Mouse (Mus musculus): Measurements from ENCODE around the gene Tns2. TPM values are rescaled to one million over a fixed set of nuclear protein-coding genes. Genes with fewer than 3 reads are reported as not detected.

Tns2 gene
- polyA plus RNA-seq, 1 experiment from 2014 or later: 13.3 TPM

DNA sequence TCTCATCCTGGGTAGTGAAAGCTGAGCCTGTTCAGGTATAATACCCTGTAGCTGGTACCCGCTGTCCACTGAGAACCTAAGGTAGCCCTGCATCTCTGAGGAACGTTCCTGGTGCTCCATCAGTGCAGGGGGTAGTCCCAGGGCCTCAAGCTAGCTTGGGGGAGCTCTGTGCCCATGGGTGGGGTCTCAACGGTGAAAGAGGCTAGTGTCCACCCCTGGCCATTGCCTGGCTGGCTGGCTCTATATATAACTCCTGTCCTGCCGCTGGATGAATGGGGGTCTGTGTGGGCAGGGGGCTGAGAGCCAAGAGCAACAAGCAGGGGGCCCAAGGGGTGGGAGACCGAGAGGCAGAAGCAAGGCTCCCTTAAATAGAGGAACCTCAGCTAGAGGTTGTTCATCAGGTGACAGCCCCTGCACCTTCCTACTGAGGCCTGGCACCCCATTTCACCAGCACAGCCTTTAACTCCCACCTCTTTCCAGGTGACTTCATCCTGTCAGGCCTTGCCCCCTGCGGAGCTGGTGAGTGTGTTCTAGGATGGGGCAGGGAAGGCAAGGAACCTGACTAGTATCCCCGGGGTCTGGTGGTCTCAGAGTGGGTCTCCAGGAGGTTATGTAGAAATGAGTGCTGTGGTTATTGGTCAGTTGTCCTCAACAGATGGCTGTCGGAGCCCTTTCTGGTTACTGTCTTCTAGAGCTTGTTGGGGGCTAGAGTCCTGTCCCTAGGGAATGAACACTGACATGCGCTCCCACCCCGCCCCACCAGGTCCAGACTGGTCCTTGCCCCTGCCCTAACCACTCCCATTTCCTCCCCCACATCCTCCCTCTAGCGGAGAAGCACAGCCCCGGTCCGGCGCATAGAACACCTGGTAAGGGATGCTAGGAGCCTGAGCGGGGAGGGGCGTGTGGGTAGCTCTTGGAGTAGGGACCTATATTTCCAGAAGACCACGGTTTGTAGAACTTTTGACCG, 5.8 kb downstream of the Tns2 start:
- Histone ChIP-seq H3K4me2 (replicated peaks) (peak overlapping the region; percentile 58), H3K27ac (replicated peaks) (no peak overlapping the region), H3K27me3 (peaks cover 70% of the 10 kb centered on the region), H3K4me3 (no peak overlapping the region), H3K9me3 (no peaks in the 10 kb centered on the region), H3K9ac (replicated peaks) (peak overlapping the region; percentile 24; the same call in 1 of the 2 replicates), H3K4me1 (peaks cover 60% of the 10 kb centered on the region), H3K36me3 (no peaks in the 10 kb centered on the region)
- ATAC-seq (ENCODE audit: low FRiP score, low read depth): no peak
- WGBS: 27% methylated on average over 18 of the region's 18 CpGs

DNA sequence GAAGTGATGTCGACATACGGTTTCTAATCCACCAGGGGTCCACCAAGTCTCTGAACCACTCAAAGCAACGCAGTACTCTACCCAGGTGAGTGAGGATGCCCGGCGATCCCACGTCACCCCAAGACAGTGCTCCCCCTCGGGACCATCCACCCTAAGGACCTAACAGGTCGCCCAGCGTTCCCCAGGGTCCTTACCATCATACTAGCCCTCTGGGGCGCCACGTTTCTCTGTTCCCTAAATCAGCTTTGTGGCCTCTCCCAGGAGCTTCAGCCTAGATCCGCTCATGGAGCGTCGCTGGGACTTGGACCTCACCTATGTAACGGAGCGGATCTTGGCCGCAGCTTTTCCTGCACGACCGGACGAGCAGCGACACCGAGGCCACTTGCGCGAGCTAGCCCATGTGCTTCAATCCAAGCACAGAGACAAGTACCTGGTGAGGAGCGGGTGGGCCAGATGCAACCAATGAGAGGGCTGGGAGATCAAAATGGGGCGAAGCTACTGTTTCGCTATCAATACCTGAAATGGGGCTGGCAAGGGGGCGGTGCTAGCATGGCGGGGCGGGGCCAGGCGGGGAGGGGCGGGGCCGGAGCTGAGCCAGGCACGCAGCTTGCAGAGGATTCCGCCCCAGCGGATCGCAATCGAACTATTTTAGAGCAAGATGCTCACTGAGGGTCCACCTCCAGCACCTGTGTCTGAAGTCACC, 6.7 kb downstream of the Tns2 start:
- WGBS: 7% methylated on average over 38 of the region's 38 CpGs
- Histone ChIP-seq H3K27me3 (peaks cover 61% of the 10 kb centered on the region), H3K9me3 (no peaks in the 10 kb centered on the region), H3K36me3 (no peaks in the 10 kb centered on the region), H3K4me1 (peaks cover 51% of the 10 kb centered on the region), H3K4me3 (peak overlapping the region; percentile 35), H3K27ac (replicated peaks) (no peak overlapping the region), H3K9ac (replicated peaks) (peak overlapping the region; percentile 24; the same call in 1 of the 2 replicates), H3K4me2 (replicated peaks) (peak overlapping the region; percentile 58)
- ATAC-seq (ENCODE audit: low FRiP score, low read depth): no peak

DNA sequence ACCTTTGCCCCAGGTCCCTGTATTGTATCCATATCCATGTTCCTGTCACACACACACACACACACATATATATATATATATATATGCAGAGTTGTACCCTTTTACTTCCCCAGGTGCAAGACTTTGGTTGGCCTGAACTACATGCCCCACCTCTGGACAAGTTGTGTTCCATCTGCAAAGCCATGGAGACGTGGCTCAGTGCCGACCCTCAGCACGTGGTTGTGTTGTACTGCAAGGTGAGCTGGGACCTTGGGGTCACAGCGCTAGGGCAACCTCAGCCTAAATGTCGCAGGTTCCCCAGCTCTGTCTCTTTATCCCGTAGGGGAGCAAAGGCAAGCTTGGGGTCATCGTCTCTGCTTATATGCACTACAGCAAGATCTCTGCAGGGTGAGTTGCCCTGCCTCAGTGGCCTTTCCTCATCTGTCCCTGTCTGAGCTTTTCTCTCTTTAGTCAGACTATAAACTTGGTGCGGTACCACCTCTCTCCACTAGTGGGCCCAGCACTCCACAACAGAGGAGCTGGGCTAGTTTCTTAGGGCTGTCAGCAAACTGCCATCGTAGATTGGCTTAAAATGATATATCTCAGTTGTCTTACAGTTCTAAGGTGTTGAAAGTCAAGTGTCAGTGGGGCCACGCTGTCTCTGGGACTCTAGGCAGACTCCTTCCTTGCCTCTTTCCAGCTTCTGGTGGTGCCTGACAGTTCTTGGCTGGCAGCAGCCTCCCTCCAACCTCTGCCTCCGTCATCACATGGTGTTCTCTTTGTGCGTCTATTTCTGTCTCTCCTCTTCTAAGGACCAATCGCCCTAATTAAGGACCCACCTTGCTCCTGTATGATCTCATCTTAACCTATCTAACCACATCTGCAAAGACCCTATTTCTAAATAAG, 7.7 kb downstream of the Tns2 start:
- peak overlapping the region; percentile 58; the same call in 1 of the 2 replicates for H3K4me2 ChIP-seq (replicated peaks)
- H3K9me3 ChIP-seq: no peaks in the 10 kb centered on the region
- H3K4me1 ChIP-seq: peaks cover 41% of the 10 kb centered on the region
- 39% methylated on average over 13 of the region's 13 CpGs for WGBS
- H3K27ac ChIP-seq (replicated peaks): no peak overlapping the region
- H3K4me3 ChIP-seq: no peak overlapping the region
- peaks cover 51% of the 10 kb centered on the region for H3K27me3 ChIP-seq
- ATAC-seq (ENCODE audit: low FRiP score, low read depth): no peak
- H3K36me3 ChIP-seq: no peaks in the 10 kb centered on the region
- H3K9ac ChIP-seq (replicated peaks): no peak overlapping the region

GRCm38 (mm10) chr15:102108651-102109525, 8.7 kb downstream of the Tns2 start:
- 48% methylated on average over 18 of the region's 18 CpGs for WGBS
- no peak for ATAC-seq (ENCODE audit: low FRiP score, low read depth)

GRCm38 (mm10) chr15:102110271-102110670, 10.1 kb downstream of the Tns2 start:
- Histone ChIP-seq H3K36me3 (0 out of 2 replicates have a peak, but pooled peaks cover 1% of the 10 kb centered on the region), H3K4me1 (peaks cover 26% of the 10 kb centered on the region), H3K27me3 (peaks cover 30% of the 10 kb centered on the region), H3K4me2 (replicated peaks) (no peak overlapping the region), H3K4me3 (no peak overlapping the region), H3K9me3 (no peaks in the 10 kb centered on the region), H3K9ac (replicated peaks) (no peak overlapping the region), H3K27ac (replicated peaks) (no peak overlapping the region)
- WGBS: 96% methylated on average over 7 of the region's 7 CpGs
- no peak for ATAC-seq (ENCODE audit: low FRiP score, low read depth)

More at GRCm38 (mm10) chr15:102108651-102109525, 8.7 kb downstream of the Tns2 start:
- H3K4me2 ChIP-seq (replicated peaks): no peak overlapping the region
- no peaks in the 10 kb centered on the region for H3K36me3 ChIP-seq
- no peak overlapping the region for H3K27ac ChIP-seq (replicated peaks)
- H3K4me1 ChIP-seq: peaks cover 31% of the 10 kb centered on the region
- no peak overlapping the region for H3K9ac ChIP-seq (replicated peaks)
- H3K4me3 ChIP-seq: no peak overlapping the region
- H3K9me3 ChIP-seq: no peaks in the 10 kb centered on the region
- H3K27me3 ChIP-seq: peaks cover 42% of the 10 kb centered on the region

DNA sequence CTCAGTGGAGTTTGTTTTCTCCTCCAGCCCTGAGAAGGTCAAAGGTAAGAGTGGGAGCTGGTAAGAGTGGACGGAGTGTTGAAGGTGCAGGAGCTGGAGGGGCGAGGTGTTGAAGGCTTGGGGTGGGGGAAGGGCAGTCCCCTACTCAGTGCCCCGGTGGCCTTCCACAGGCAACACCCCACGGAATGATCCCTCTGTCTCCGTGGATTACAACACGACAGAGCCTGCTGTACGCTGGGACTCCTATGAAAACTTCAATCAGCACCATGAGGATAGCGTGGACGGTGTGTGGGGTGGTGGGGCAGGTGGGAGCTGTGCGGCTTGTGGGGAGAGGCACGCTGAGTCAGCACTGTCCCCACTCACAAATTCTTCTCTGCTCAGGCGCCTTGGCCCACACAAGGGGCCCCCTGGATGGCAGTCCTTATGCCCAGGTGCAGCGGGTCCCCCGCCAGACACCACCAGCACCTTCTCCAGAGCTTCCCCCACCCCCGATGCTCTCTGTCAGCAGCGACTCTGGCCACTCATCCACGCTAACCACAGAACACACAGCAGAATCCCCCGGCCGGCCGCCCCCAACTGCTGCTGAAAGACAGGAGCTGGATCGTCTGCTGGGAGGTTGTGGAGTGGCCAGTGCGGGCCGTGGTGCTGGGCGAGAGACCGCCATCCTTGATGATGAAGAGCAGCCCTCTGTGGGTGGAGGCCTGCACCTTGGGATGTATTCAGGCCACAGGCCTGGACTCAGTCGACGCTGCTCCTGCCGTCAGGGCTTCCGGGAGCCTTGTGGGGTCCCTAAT, 10.7 kb downstream of the Tns2 start:
- H3K4me1 ChIP-seq: peaks cover 22% of the 10 kb centered on the region
- no peaks in the 10 kb centered on the region for H3K9me3 ChIP-seq
- no peak overlapping the region for H3K4me2 ChIP-seq (replicated peaks)
- WGBS: 76% methylated on average over 29 of the region's 29 CpGs
- H3K9ac ChIP-seq (replicated peaks): no peak overlapping the region
- peaks cover 8% of the 10 kb centered on the region; the same call in 1 of the 2 replicates for H3K36me3 ChIP-seq
- H3K4me3 ChIP-seq: no peak overlapping the region
- no peak overlapping the region for H3K27ac ChIP-seq (replicated peaks)
- H3K27me3 ChIP-seq: peaks cover 24% of the 10 kb centered on the region
- ATAC-seq (ENCODE audit: low FRiP score, low read depth): no peak

DNA sequence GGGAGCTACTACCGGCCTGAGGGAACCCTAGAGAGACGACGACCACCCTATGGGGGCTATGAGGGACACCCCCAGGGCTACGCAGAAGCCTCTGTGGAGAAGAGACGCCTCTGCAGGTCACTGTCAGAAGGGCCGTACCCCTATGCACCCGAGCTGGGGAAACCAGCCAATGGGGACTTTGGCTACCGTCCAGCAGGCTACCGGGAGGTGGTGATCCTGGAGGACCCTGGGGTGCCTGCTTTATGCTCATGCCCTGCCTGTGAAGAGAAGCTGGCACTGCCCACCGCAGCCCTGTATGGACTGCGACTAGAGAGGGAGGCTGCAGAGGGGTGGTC, 11.2 kb downstream of the Tns2 start:
- no peak overlapping the region for H3K4me3 ChIP-seq
- H3K4me2 ChIP-seq (replicated peaks): no peak overlapping the region
- no peak overlapping the region for H3K27ac ChIP-seq (replicated peaks)
- H3K9ac ChIP-seq (replicated peaks): no peak overlapping the region
- no peak for ATAC-seq (ENCODE audit: low FRiP score, low read depth)
- WGBS: 86% methylated on average over 11 of the region's 11 CpGs
- H3K27me3 ChIP-seq: peaks cover 18% of the 10 kb centered on the region
- H3K4me1 ChIP-seq: peaks cover 18% of the 10 kb centered on the region
- H3K9me3 ChIP-seq: no peaks in the 10 kb centered on the region
- H3K36me3 ChIP-seq: peaks cover 13% of the 10 kb centered on the region; the same call in 1 of the 2 replicates

GRCm38 (mm10) chr15:102112181-102112580, 12.0 kb downstream of the Tns2 start:
- Histone ChIP-seq H3K36me3 (peaks cover 20% of the 10 kb centered on the region), H3K4me1 (peaks cover 11% of the 10 kb centered on the region), H3K9me3 (no peaks in the 10 kb centered on the region), H3K4me3 (no peak overlapping the region), H3K9ac (replicated peaks) (no peak overlapping the region), H3K4me2 (replicated peaks) (no peak overlapping the region), H3K27ac (replicated peaks) (no peak overlapping the region), H3K27me3 (peaks cover 11% of the 10 kb centered on the region)
- WGBS: 88% methylated on average over 6 of the region's 6 CpGs
- no peak for ATAC-seq (ENCODE audit: low FRiP score, low read depth)

DNA sequence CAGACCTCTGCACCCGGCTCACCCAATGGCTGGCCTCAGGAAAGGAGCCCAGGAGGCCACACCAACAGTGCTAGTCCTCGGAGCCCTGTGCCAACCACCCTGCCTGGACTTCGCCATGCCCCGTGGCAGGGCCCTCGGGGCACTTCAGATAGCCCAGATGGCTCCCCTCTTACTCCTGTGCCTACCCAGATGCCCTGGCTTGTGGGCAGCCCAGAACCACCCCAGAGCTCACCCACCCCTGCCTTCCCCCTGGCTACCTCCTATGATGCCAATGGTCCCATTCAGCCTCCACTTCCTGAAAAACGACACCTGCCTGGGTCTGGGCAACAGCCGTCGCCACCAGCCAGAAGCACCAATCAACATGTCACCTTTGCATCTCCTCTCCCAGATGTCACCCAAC, 12.6 kb downstream of the Tns2 start:
- ATAC-seq (ENCODE audit: low FRiP score, low read depth): no peak

GRCm38 (mm10) chr15:102113674-102114073, 13.5 kb downstream of the Tns2 start:
- WGBS: 78% methylated on average over 4 of the region's 4 CpGs
- no peaks in the 10 kb centered on the region for H3K27me3 ChIP-seq

More for the DNA sequence above, 12.6 kb downstream of the Tns2 start:
- 89% methylated on average over 8 of the region's 8 CpGs for WGBS
- H3K9ac ChIP-seq (replicated peaks): no peak overlapping the region
- peaks cover 4% of the 10 kb centered on the region; the same call in 1 of the 2 replicates for H3K4me1 ChIP-seq
- H3K36me3 ChIP-seq: peaks cover 27% of the 10 kb centered on the region
- no peak overlapping the region for H3K4me3 ChIP-seq
- no peak overlapping the region for H3K4me2 ChIP-seq (replicated peaks)
- peaks cover 4% of the 10 kb centered on the region for H3K27me3 ChIP-seq
- H3K27ac ChIP-seq (replicated peaks): no peak overlapping the region
- H3K9me3 ChIP-seq: no peaks in the 10 kb centered on the region

More at GRCm38 (mm10) chr15:102113674-102114073, 13.5 kb downstream of the Tns2 start:
- Histone ChIP-seq H3K4me3 (no peak overlapping the region), H3K36me3 (peaks cover 35% of the 10 kb centered on the region), H3K4me1 (peaks cover 4% of the 10 kb centered on the region; the same call in 1 of the 2 replicates), H3K27ac (replicated peaks) (no peak overlapping the region), H3K9me3 (no peaks in the 10 kb centered on the region), H3K9ac (replicated peaks) (no peak overlapping the region), H3K4me2 (replicated peaks) (no peak overlapping the region)
- no peak for ATAC-seq (ENCODE audit: low FRiP score, low read depth)

Data from midbrain, embryonic 12.5 days (tissue).